Mouse (Mus musculus) testis, adult 2 months (tissue): ENCODE measurements around the gene Nucb1. TPM values are rescaled to one million over a fixed set of nuclear protein-coding genes. Genes with fewer than 3 reads are reported as not detected.

Experiments used
- H3K27ac ChIP-seq: fragments of 200-500 bp; 2 replicates; pipeline ENCODE4 v1.5.1; 2012; ENCODE audit warnings: low read depth, low read length; ENCODE audit not compliant: control insufficient read depth, insufficient read depth
- H3K27me3 ChIP-seq: fragments of 200-500 bp; 2 replicates; pipeline ENCODE4 v1.6.1; 2012; ENCODE audit warnings: mild to moderate bottlenecking, low read length, moderate library complexity; ENCODE audit not compliant: control insufficient read depth, insufficient read depth
- H3K36me3 ChIP-seq: fragments of 200-500 bp; 2 replicates; pipeline ENCODE4 v1.6.1; 2012; ENCODE audit warnings: mild to moderate bottlenecking, low read length; ENCODE audit not compliant: control insufficient read depth, insufficient read depth
- H3K4me1 ChIP-seq: fragments of 200-500 bp; 2 replicates; pipeline ENCODE4 v1.6.1; 2012; ENCODE audit warnings: low read length; ENCODE audit not compliant: control insufficient read depth, insufficient read depth
- H3K4me3 ChIP-seq: fragments of 200-500 bp; 2 replicates; pipeline ENCODE4 v1.5.1; 2012; ENCODE audit warnings: low read depth, mild to moderate bottlenecking, low read length, moderate library complexity, mixed read lengths; ENCODE audit not compliant: control insufficient read depth
- CTCF ChIP-seq: fragments of 200-500 bp; IDR thresholded peaks from 2 replicates; pipeline ENCODE4 v1.5.1; 2012; ENCODE audit warnings: low read depth, mild to moderate bottlenecking, inconsistent platforms, low read length, moderate library complexity; ENCODE audit not compliant: control insufficient read depth, insufficient read depth, insufficient replicate concordance
- POLR2A ChIP-seq: fragments of 200-500 bp; IDR thresholded peaks from 2 replicates; pipeline ENCODE4 v1.6.1; 2012; ENCODE audit warnings: low read depth, mild to moderate bottlenecking, inconsistent platforms, low read length, moderate library complexity; ENCODE audit not compliant: control insufficient read depth
- polyA plus RNA-seq: library from polyadenylated mRNA; depleted of rRNA; stranded (reverse); fragments of >200 nt; gene quantifications from 2 replicates; pipeline ENCODE4 v1.2.3, GENCODE M21; 2012; rRNA removed

The Nucb1 gene
- 76.4 and 93.9 TPM in 2 replicates for polyA plus RNA-seq

DNA sequence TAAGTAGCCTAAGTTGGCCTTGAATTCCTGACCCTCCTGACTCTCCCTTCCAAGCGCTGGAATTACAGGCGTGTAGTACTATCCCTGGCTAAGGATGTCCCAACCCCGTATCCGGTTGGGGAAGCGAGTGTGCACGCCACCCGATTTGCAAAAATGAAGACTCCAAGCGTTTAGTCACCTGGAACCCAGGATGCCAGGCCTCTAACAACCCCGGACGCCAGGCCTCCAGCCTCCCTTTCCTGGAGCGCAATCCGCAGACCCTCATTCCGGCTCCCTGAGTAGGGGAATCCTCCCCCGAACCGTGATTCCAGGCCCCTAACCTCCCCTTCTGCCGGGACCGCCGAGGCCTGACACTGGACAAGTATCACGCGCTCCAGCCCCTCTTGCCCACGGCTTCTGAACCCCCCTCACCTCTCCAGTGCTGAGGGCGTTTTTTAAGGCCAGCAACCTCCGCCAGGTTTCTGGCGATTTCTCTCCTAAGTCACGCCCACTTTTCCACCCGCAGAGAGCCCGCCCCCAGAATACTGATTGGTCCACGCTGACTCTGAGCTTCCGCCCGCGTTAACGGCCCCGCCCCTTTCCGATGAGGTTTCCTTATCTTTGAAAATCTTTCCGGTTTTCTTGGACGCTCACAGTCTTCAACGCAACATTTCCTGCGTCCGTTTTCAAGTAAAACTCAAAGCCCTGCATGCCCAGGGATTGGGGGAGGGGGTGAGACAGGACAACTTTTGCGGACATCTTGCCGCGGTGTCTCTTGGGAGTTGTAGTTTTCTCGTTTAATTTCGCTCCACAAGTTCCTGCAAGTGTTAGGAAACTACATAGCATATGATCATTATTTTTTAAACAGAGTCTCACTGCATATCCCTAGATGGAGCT lies at the start of gene Nucb1:
Gene Nucb1, minus strand, starts transcription at position 495 of the 876 bp plus-strand sequence.
- H3K36me3 ChIP-seq: no peaks in the 10 kb centered on the region
- peaks cover 14% of the 10 kb centered on the region for H3K4me1 ChIP-seq
- no peak for TF ChIP-seq POLR2A
- TF ChIP-seq CTCF: no peak
- H3K27me3 ChIP-seq: no peaks in the 10 kb centered on the region
- H3K4me3 ChIP-seq: peak within 1 kb of the TSS; percentile 98
- peak within 1 kb of the TSS; percentile 97 for H3K27ac ChIP-seq

DNA sequence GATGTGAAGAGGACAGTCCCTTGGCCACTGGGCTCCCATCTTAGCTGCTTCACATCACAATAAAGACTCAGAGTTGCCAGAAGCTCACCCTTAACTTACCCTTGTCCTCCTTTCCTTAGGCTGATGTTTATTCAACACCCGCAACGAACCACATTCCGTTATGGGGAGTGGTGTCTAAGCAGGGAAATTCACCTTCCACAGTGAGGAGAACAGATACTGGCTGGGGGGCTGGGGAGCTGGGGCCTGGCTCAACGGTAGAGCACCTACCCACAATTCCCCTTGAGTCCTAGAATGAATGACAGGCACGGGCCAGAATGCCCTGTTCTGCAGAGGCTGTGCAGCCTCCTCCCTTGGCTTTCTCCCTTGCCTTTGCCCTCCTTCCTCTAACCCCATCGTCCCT lies 48.7 kb upstream of the Nucb1 start:
- Histone ChIP-seq H3K4me1 (peaks cover 8% of the 10 kb centered on the region), H3K36me3 (no peaks in the 10 kb centered on the region), H3K4me3 (no peak overlapping the region), H3K27me3 (no peaks in the 10 kb centered on the region), H3K27ac (no peak overlapping the region)
- TF ChIP-seq POLR2A (no peak), CTCF (no peak)

DNA sequence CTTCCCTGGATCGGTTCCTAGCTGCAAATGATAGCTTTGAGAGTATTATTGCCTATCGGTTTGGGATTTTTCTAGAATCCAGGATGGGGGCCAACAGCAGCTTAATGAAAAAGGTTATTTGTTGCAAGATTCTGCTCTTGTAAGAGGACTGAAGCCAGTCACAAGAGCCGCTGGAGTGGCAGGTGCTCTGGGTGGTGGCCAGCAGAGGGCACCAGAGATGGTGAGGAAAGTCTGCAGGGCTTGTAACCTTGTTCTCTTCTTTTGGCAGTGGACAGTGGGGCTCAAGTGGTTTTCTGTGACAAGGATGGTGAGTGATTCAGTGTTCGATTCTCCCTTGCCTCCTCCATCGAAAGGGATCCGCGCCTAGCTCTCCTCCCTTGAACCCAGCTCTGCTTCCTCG lies 45.6 kb upstream of the Nucb1 start:
- TF ChIP-seq POLR2A: no peak
- TF ChIP-seq CTCF: peak; percentile 70; the same call in 1 of the 2 replicates
- H3K27me3 ChIP-seq: no peaks in the 10 kb centered on the region
- no peaks in the 10 kb centered on the region for H3K36me3 ChIP-seq
- no peak overlapping the region for H3K27ac ChIP-seq
- H3K4me1 ChIP-seq: peaks cover 2% of the 10 kb centered on the region
- no peak overlapping the region for H3K4me3 ChIP-seq

DNA sequence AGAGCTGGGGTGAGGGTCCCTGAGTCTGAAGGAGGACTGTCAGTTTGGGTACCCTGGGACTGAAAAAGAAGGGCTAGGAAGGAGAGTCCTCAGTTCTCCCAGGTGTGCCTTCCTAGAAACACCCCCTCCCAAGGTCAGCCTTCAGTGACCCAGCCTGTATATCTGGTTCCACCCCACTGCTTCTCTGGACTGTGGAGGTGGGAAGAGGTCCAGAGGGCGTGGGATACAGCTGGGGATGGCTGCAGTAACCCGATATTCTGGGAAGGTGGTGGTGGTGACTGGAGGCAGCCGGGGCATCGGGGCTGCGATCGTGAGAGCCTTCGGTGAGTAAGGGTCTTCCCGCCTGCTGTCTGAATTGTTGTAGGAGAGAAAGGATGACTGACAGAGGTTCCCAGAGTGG lies 44.5 kb upstream of the Nucb1 start, which contains the start of gene Hsd17b14:
Gene Hsd17b14, plus strand, starts transcription at position 150 of the 400 bp plus-strand sequence.
- Histone ChIP-seq H3K4me3 (no peak within 1 kb of the TSS), H3K27ac (no peak within 1 kb of the TSS)

DNA sequence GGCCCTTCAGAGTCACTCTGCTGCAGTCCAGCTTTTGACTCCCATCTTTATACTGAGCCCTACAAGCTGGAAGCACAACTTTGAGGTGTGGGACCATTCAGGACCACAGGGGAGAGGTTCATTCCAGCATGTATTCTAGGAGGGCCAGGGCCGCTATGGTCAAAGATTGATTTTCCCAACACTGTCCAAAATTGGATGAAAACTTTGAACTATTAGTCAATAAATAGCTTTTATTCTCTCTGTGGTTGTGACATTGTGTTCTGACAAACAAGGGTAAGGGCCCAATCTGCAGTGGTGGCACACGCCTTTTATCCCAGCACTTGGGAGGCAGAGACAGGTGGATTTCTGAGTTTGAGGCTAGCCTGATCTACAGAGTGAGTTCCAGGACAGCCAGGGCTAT lies 43.8 kb upstream of the Nucb1 start:
- Histone ChIP-seq H3K36me3 (no peaks in the 10 kb centered on the region), H3K4me1 (no peaks in the 10 kb centered on the region), H3K27ac (no peak overlapping the region), H3K4me3 (no peak overlapping the region), H3K27me3 (no peaks in the 10 kb centered on the region)
- TF ChIP-seq CTCF (no peak), POLR2A (no peak)

More for the DNA sequence above, 44.5 kb upstream of the Nucb1 start, which contains the start of gene Hsd17b14:
- no peaks in the 10 kb centered on the region for H3K4me1 ChIP-seq
- H3K27me3 ChIP-seq: no peaks in the 10 kb centered on the region
- H3K36me3 ChIP-seq: no peaks in the 10 kb centered on the region
- TF ChIP-seq POLR2A (no peak), CTCF (no peak)

DNA sequence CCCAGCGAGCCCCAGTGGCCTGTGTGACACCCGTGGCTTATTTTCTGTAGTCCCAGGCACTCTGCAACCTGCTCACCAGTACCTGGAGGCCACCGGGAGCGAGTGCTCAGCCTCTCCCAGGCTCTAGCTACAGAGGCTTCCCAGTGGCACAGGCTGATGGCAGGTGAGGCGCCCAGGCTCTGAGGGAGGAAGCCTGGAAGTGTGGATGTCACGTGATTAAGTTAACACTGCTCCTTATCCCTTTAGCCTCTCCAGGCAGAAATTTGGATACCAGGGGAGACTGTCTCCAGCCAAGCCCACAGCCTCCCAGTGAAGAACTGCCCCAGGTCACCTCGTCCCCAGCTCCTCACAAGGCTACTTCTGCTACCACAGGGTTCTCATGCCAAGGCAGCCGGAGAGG lies 43.3 kb upstream of the Nucb1 start:
- no peaks in the 10 kb centered on the region for H3K27me3 ChIP-seq
- no peaks in the 10 kb centered on the region for H3K4me1 ChIP-seq
- no peaks in the 10 kb centered on the region for H3K36me3 ChIP-seq
- H3K27ac ChIP-seq: no peak overlapping the region
- H3K4me3 ChIP-seq: no peak overlapping the region
- TF ChIP-seq POLR2A (no peak), CTCF (no peak)

DNA sequence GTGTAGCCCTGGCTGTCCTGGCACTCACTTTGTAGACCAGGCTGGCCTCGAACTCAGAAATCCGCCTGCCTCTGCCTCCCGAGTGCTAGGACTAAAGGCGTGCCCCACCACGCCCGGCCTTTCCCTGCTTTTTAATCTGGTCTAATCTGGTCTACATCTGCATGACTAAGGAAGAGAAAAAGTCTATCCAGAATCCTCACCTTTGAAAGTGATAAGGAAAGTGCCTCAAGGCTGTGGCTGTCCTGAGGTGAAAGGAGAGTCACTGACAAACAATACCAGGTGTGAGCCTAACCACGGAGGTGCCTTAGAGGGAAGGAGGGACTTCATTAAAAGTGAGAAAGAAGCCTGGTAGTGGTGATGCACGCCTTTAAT lies 41.3 kb upstream of the Nucb1 start:
- Histone ChIP-seq H3K27me3 (no peaks in the 10 kb centered on the region), H3K4me3 (no peak overlapping the region), H3K4me1 (no peaks in the 10 kb centered on the region), H3K36me3 (no peaks in the 10 kb centered on the region), H3K27ac (no peak overlapping the region)
- TF ChIP-seq CTCF (no peak), POLR2A (no peak)
